Mouse (Mus musculus): ENCODE results near the gene Taar5. TPM values are rescaled to one million over a fixed set of nuclear protein-coding genes. Genes with fewer than 3 reads are reported as not detected.

Taar5 gene
- not detected in 2 replicates for polyA plus RNA-seq (2016; fragmentation: Nextera tagmentation; extraction: Ambion mirVana)

DNA sequence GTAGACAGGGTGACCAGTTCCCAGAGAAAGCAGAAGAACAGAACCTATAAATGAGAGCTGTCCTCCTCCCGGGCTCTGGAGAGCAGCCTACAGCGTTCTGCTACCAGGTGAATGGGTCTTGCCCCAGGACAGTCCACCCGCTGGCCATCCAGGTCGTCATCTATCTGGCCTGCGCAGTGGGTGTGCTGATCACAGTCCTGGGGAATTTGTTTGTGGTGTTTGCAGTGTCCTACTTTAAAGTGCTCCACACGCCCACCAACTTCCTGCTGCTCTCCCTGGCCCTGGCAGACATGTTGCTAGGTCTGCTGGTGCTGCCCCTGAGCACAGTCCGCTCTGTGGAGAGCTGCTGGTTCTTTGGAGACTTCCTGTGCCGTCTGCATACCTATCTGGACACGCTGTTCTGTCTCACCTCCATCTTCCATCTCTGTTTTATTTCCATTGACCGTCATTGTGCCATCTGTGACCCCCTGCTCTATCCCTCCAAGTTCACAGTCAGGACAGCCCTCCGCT lies at the start of gene Taar5:
Gene Taar5 (plus strand): TSS at position 51 of the 510 bp plus-strand sequence.
- no peaks in the 10 kb centered on the region for H3K27me3 ChIP-seq (replicated peaks; ENCODE audit: low read depth, poor library complexity, severe bottlenecking)
- H3K9me3 ChIP-seq: no peaks in the 10 kb centered on the region
- no peak within 1 kb of the TSS for H3K4me3 ChIP-seq
- no peak within 1 kb of the TSS for H3K27ac ChIP-seq (replicated peaks)
- no peaks in the 10 kb centered on the region for H3K4me1 ChIP-seq
- no peak for DNase-seq (ENCODE audit: low spot score)
- H3K36me3 ChIP-seq (replicated peaks): no peaks in the 10 kb centered on the region
- 91% methylated on average over 11 of the region's 11 CpGs for WGBS

GRCm38 (mm10) chr10:23922468-23922867 lies 48.0 kb upstream of the Taar5 start:
- Histone ChIP-seq H3K4me3 (no peak overlapping the region), H3K9me3 (no peaks in the 10 kb centered on the region), H3K27ac (replicated peaks) (no peak overlapping the region), H3K36me3 (replicated peaks) (no peaks in the 10 kb centered on the region), H3K4me1 (no peaks in the 10 kb centered on the region), H3K27me3 (replicated peaks; ENCODE audit: low read depth, poor library complexity, severe bottlenecking) (no peaks in the 10 kb centered on the region)
- WGBS: 71% methylated on average over 3 of the region's 3 CpGs
- no peak for DNase-seq (ENCODE audit: low spot score)

GRCm38 (mm10) chr10:23923941-23924340 lies 46.6 kb upstream of the Taar5 start:
- Histone ChIP-seq H3K9me3 (no peaks in the 10 kb centered on the region), H3K27ac (replicated peaks) (no peak overlapping the region), H3K4me1 (no peaks in the 10 kb centered on the region), H3K27me3 (replicated peaks; ENCODE audit: low read depth, poor library complexity, severe bottlenecking) (no peaks in the 10 kb centered on the region), H3K36me3 (replicated peaks) (no peaks in the 10 kb centered on the region), H3K4me3 (no peak overlapping the region)
- DNase-seq (ENCODE audit: low spot score): no peak
- WGBS: 80% methylated on average over 2 of the region's 2 CpGs

GRCm38 (mm10) chr10:23937613-23938012 lies 32.9 kb upstream of the Taar5 start:
- DNase-seq (ENCODE audit: low spot score): no peak
- H3K9me3 ChIP-seq: no peaks in the 10 kb centered on the region
- 38% methylated on average over 4 of the region's 4 CpGs for WGBS
- no peak overlapping the region for H3K4me3 ChIP-seq
- H3K27me3 ChIP-seq (replicated peaks; ENCODE audit: low read depth, poor library complexity, severe bottlenecking): no peaks in the 10 kb centered on the region
- no peak overlapping the region for H3K27ac ChIP-seq (replicated peaks)
- no peaks in the 10 kb centered on the region for H3K36me3 ChIP-seq (replicated peaks)
- 0 out of 2 replicates have a peak, but pooled peaks cover 3% of the 10 kb centered on the region for H3K4me1 ChIP-seq

DNA sequence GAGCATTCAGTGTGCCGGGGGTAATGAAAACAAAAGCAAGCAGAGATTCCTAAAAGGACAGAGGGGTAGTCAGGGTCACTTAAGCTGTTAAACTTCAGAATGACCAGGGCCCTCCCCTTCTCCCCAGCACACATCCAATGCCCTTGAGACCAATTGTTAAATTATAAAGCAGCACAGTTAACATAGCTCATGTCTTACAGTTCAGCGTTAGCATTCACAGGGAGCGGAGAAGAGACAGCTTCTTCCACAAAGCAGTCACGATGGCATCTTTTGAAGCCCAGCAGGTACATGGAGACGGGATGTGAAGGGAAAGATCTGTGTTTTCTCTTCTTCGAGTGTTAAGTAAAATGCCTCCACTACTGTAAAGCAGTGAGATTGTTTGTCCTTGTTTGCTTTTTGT lies 32.2 kb upstream of the Taar5 start, which contains the start of gene Taar2:
Gene Taar2 (plus strand): TSS at position 261 of the 400 bp plus-strand sequence.
- Histone ChIP-seq H3K27ac (replicated peaks) (no peak within 1 kb of the TSS), H3K36me3 (replicated peaks) (no peaks in the 10 kb centered on the region), H3K27me3 (replicated peaks; ENCODE audit: low read depth, poor library complexity, severe bottlenecking) (no peaks in the 10 kb centered on the region), H3K4me3 (no peak within 1 kb of the TSS), H3K9me3 (no peaks in the 10 kb centered on the region), H3K4me1 (0 out of 2 replicates have a peak, but pooled peaks cover 3% of the 10 kb centered on the region)
- WGBS: 67% methylated on average over 6 of the region's 6 CpGs
- DNase-seq (ENCODE audit: low spot score): no peak

DNA sequence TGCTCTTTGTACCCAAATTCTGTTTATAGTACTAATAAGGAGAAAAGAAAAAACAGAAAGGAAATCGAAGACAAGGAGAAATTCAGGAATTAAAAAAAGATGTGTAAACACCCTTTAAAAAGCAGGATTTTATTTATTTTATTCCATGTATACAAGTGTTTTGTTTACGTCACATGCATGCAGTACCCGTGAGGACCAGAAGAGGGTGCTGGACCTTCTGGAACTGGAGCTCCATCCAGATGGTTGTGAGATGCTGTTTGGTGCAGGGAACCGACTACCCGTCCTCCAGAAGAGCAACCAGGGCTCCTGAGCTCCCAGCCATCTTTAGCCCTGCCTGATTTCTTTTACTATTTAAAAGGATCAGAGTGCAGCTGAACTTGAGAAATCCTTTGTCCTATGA lies 28.0 kb upstream of the Taar5 start:
- no peaks in the 10 kb centered on the region for H3K9me3 ChIP-seq
- H3K4me3 ChIP-seq: no peak overlapping the region
- H3K27ac ChIP-seq (replicated peaks): no peak overlapping the region
- 74% methylated on average over 5 of the region's 5 CpGs for WGBS
- H3K36me3 ChIP-seq (replicated peaks): no peaks in the 10 kb centered on the region
- H3K27me3 ChIP-seq (replicated peaks; ENCODE audit: low read depth, poor library complexity, severe bottlenecking): no peaks in the 10 kb centered on the region
- peak; percentile 21 for DNase-seq (ENCODE audit: low spot score)
- H3K4me1 ChIP-seq: 0 out of 2 replicates have a peak, but pooled peaks cover 3% of the 10 kb centered on the region

DNA sequence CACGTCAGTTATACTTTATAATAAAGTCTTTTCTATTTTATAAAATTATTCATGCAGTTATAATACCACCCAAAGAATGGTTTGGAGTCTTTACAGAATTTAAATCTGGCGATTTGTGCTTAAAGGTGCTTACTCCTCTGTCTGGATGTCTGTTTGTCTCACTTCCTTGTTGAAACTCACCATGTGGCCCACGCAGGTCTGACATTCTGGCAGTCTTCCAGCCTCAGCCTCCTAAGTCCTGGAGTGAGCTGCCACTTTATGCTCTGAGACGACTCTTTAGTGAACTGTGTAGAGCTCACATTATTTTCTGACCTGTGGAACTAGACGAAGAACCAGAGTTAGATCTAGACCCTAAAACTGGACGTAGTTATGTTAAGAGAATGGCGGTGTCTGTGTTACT lies 22.5 kb upstream of the Taar5 start:
- no peaks in the 10 kb centered on the region for H3K27me3 ChIP-seq (replicated peaks; ENCODE audit: low read depth, poor library complexity, severe bottlenecking)
- no peaks in the 10 kb centered on the region for H3K4me1 ChIP-seq
- DNase-seq (ENCODE audit: low spot score): no peak
- WGBS: 80% methylated on average over 7 of the region's 7 CpGs
- H3K4me3 ChIP-seq: no peak overlapping the region
- H3K36me3 ChIP-seq (replicated peaks): no peaks in the 10 kb centered on the region
- H3K27ac ChIP-seq (replicated peaks): no peak overlapping the region
- H3K9me3 ChIP-seq: no peaks in the 10 kb centered on the region

DNA sequence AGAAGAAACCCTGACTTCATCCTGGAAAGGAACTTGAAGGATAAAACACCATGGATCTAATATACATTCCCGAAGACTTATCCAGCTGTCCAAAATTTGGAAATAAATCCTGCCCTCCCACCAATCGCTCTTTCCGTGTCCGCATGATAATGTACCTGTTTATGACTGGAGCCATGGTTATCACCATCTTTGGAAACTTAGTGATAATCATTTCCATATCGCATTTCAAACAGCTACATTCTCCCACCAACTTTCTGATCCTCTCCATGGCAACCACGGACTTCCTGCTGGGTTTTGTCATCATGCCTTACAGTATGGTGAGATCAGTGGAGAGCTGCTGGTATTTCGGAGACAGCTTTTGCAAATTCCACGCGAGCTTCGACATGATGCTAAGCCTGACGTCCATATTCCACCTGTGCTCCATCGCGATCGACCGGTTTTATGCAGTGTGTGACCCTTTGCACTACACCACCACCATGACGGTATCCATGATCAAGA lies 20.9 kb upstream of the Taar5 start, which contains the start of gene Taar3:
Gene Taar3 (plus strand): TSS at position 51 of the 498 bp plus-strand sequence.
- H3K27ac ChIP-seq (replicated peaks): no peak within 1 kb of the TSS
- WGBS: 89% methylated on average over 16 of the region's 16 CpGs
- H3K9me3 ChIP-seq: no peaks in the 10 kb centered on the region
- no peaks in the 10 kb centered on the region for H3K4me1 ChIP-seq
- no peaks in the 10 kb centered on the region for H3K36me3 ChIP-seq (replicated peaks)
- no peak within 1 kb of the TSS for H3K4me3 ChIP-seq
- no peaks in the 10 kb centered on the region for H3K27me3 ChIP-seq (replicated peaks; ENCODE audit: low read depth, poor library complexity, severe bottlenecking)
- no peak for DNase-seq (ENCODE audit: low spot score)

DNA sequence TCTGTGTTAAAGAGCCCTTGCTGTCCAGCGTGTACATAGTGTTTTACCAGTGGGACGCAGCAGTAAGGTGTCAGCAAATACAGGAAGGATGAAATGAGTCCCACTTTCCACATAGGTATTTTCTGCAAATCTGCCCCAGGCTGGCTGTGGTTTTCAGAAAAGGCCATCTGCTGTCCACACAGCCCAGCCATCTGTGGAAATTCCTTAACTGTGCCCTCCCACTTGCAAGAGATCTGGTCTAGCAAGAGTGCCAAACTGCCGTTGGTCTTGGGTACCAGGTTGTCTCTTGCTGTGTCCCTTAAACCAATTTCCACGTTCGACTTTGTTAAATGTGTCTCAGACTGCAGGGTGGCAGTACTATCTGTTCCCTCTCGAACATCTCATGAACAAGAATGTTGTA lies 18.8 kb upstream of the Taar5 start:
- DNase-seq (ENCODE audit: low spot score): no peak
- Histone ChIP-seq H3K27ac (replicated peaks) (no peak overlapping the region), H3K9me3 (no peaks in the 10 kb centered on the region), H3K36me3 (replicated peaks) (no peaks in the 10 kb centered on the region), H3K27me3 (replicated peaks; ENCODE audit: low read depth, poor library complexity, severe bottlenecking) (no peaks in the 10 kb centered on the region), H3K4me1 (no peaks in the 10 kb centered on the region), H3K4me3 (no peak overlapping the region)
- 90% methylated on average over 6 of the region's 6 CpGs for WGBS

DNA sequence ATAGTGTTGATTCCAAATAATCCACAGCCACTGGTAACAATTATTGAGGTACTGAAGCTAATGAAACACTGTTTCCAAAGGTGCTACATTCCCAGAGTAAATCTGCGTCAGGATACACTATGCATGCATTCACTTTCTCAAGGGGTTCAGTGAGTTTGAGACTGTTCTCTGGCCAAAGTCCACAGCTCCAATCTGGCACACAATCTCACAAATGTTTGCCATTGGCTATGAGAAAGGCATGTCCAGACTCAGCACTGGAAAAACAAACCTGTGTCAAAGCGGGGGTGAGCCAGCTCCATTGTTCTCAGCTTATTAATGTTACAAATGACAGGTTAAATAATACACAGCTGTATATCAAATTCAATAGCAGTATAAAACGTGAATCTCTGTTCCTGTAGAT lies 11.4 kb upstream of the Taar5 start:
- DNase-seq (ENCODE audit: low spot score): no peak
- Histone ChIP-seq H3K4me1 (no peaks in the 10 kb centered on the region), H3K4me3 (no peak overlapping the region), H3K27me3 (replicated peaks; ENCODE audit: low read depth, poor library complexity, severe bottlenecking) (no peaks in the 10 kb centered on the region), H3K9me3 (no peaks in the 10 kb centered on the region), H3K27ac (replicated peaks) (no peak overlapping the region), H3K36me3 (replicated peaks) (no peaks in the 10 kb centered on the region)
- 75% methylated on average over 3 of the region's 3 CpGs for WGBS

DNA sequence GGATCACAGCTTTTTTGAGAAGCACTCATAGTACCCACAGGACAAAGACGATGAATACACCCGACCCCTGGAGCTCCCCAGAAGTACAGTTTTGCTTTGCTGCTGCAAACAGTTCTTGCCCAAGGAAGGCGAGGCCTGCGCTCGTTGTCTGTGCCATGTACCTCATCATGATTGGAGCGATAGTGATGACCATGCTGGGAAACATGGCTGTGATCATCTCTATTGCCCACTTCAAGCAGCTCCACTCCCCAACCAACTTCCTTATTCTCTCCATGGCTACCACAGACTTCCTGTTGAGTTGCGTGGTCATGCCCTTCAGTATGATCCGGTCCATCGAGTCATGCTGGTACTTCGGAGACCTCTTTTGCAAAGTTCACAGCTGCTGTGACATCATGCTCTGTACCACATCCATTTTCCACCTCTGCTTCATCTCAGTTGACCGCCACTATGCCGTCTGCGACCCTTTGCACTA lies 10.0 kb upstream of the Taar5 start, which contains the start of gene Taar4:
Gene Taar4 (plus strand): TSS at position 51 of the 472 bp plus-strand sequence.
- Histone ChIP-seq H3K27me3 (replicated peaks; ENCODE audit: low read depth, poor library complexity, severe bottlenecking) (no peaks in the 10 kb centered on the region), H3K9me3 (no peaks in the 10 kb centered on the region)

DNA sequence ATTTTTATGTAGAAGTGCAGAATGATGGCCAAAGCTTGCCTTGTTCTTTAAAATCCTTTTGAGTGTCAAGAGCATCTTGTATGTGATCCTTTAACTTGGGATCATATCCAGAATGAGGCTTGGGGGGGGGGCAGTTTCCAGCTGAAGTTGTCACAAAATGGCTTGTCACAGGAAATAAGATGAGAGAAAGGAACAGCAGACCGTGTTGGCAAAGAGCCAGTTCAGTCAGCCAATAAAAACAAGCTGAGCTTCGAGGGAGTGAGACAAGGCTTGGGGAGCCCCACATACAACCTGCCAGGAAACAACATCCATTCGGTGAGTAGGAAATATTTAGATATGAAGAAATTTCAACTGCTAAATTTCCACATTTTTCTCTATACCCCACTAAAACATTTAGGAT lies 7.1 kb upstream of the Taar5 start:
- Histone ChIP-seq H3K4me3 (no peak overlapping the region), H3K27me3 (replicated peaks; ENCODE audit: low read depth, poor library complexity, severe bottlenecking) (no peaks in the 10 kb centered on the region), H3K27ac (replicated peaks) (no peak overlapping the region), H3K36me3 (replicated peaks) (no peaks in the 10 kb centered on the region), H3K4me1 (no peaks in the 10 kb centered on the region), H3K9me3 (no peaks in the 10 kb centered on the region)
- no peak for DNase-seq (ENCODE audit: low spot score)
- 75% methylated on average over 3 of the region's 3 CpGs for WGBS

More for the DNA sequence above, 10.0 kb upstream of the Taar5 start, which contains the start of gene Taar4:
- H3K36me3 ChIP-seq (replicated peaks): no peaks in the 10 kb centered on the region
- H3K4me1 ChIP-seq: no peaks in the 10 kb centered on the region
- DNase-seq (ENCODE audit: low spot score): no peak
- no peak within 1 kb of the TSS for H3K27ac ChIP-seq (replicated peaks)
- WGBS: 95% methylated on average over 13 of the region's 13 CpGs
- H3K4me3 ChIP-seq: no peak within 1 kb of the TSS

DNA sequence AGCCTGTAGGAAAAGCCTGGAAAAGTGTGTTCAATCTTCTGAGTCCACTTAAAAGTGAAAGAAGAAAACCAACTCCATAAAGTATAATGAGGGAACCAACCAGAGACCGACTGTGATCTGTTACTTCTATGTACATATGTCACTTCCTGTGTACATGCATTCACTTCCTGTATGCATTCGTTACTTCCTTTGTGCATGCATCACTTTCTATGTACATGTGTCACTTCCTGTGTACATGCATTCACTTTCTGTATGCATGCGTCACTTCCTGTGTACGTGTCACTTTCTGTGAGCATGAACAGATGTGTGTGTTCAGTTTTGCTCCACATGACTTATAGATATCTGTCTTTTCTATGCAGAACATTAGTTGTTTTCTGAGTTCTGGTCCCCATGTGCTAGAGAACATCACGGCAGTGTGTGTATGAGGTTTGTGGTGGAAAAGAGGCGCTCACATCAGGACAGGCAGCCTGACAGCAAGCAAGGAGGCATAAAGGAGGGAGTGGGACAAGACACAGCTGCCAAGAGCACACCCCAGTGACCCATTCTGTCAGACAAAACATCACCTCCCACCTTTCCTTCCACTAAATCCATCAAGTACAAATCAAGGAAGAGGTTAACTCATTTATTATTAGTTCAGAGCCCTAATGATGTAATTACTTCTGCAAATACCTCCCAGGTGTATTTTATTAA lies 5.4 kb upstream of the Taar5 start:
- Histone ChIP-seq H3K4me3 (no peak overlapping the region), H3K4me1 (no peaks in the 10 kb centered on the region), H3K9me3 (no peaks in the 10 kb centered on the region), H3K27me3 (replicated peaks; ENCODE audit: low read depth, poor library complexity, severe bottlenecking) (no peaks in the 10 kb centered on the region), H3K27ac (replicated peaks) (no peak overlapping the region), H3K36me3 (replicated peaks) (no peaks in the 10 kb centered on the region)
- 88% methylated on average over 6 of the region's 6 CpGs for WGBS
- no peak for DNase-seq (ENCODE audit: low spot score)

All from embryonic facial prominence, embryonic 10.5 days (tissue).